Mouse (Mus musculus) forebrain, embryonic 14.5 days (tissue): ENCODE measurements at regions not wholly inside any gene's neighbourhood (a gene's known extent, or its start where the extent isn't known, plus 50 kb on each side); places are given as distances from the start of the nearest gene placed in this dataset.
A peak's percentile ranks its signal among the peaks of the same experiment; 100 is the strongest.

Experiments used
- ATAC-seq: fragments of 200-750 bp; cut with Nextera tagmentation; 2 replicates; pipeline ENCODE4 v1.8.0; 2017; ENCODE audit warnings: mild to moderate bottlenecking, moderate library complexity
- DNase-seq: peaks from one replicate; pipeline ENCODE4 v3.0.0-alpha.2; 2015; ENCODE audit warnings: low spot score
- H3K27ac ChIP-seq: fragments of 300-500 bp; sonication (generic); 2 replicates; pipeline ENCODE4 v1.5.1; 2014; ENCODE audit warnings: low read depth, mild to moderate bottlenecking, control low read depth, low read length, moderate library complexity
- H3K27me3 ChIP-seq: fragments of 300-500 bp; sonication (generic); replicated peaks from 2 replicates; pipeline ENCODE4 v1.6.1; 2014; ENCODE audit warnings: low read length, control low read depth, mixed read lengths; ENCODE audit not compliant: control insufficient read depth, insufficient read depth
- H3K36me3 ChIP-seq: fragments of 300-500 bp; sonication (generic); 2 replicates; pipeline ENCODE4 v1.6.1; 2014; ENCODE audit warnings: low read length, control low read depth; ENCODE audit not compliant: control insufficient read depth, insufficient read depth
- H3K4me1 ChIP-seq: fragments of 300-500 bp; sonication (generic); 2 replicates; pipeline ENCODE4 v1.6.1; 2014; ENCODE audit warnings: antibody characterized with exemption, low read length, control low read depth; ENCODE audit not compliant: control insufficient read depth, insufficient read depth
- H3K4me2 ChIP-seq: fragments of 300-500 bp; sonication (generic); 2 replicates; pipeline ENCODE4 v1.6.1; 2014; ENCODE audit warnings: mild to moderate bottlenecking, control low read depth, low read length
- H3K4me3 ChIP-seq: fragments of 300-500 bp; sonication (generic); 2 replicates; pipeline ENCODE4 v1.5.1; 2014; ENCODE audit warnings: low read depth, low read length, control low read depth
- H3K9ac ChIP-seq: fragments of 300-500 bp; sonication (generic); 2 replicates; pipeline ENCODE4 v1.6.1; 2014; ENCODE audit warnings: mild to moderate bottlenecking, low read length, control low read depth, moderate library complexity
- H3K9me3 ChIP-seq: fragments of 300-500 bp; sonication (generic); replicated peaks from 2 replicates; pipeline ENCODE4 v1.6.1; 2016; ENCODE audit warnings: low read length, control low read depth, mixed read lengths; ENCODE audit not compliant: control insufficient read depth
- WGBS: fragments of 180-500 bp; shearing (Covaris S2); extraction: QIAGEN DNeasy Blood & Tissue Kit; methylation state at CpG from one replicate; pipeline ENCODE4 v1.1.7; 2014; 5-methylcytosine and 5-hydroxymethylcytosine counted together

DNA sequence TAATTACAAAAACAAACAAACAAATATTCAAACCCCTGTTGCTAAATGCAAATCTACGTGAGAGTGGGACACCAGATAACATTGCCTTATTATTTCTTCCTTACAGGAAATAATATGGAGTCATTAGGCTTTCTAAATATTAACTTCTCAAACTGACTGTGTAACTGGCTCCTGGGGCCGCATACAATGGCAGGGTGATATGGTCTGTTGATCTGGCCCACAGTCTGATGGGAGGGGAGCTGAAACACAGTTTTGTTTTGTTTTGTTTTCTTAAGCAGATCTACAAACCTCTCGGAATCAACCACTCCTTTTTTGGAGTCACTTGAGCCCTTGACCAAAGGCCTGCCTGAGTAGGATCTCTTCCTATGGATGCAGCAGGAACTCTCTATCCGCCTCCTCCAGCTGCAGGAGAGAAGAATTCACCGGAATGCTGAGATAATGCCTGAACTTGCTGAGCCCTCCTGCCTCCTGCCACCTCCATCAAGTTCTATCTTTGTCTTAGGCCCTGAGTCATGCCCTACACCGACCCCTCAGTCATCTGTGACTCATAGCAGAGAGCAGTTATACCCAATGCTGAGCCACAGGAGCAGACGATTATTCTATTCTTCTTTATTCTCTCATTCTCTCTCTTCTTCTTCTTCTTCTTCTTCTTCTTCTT lies 534.5 kb upstream of the Btbd3 start:
- H3K4me3 ChIP-seq = no peak overlapping the region
- H3K36me3 ChIP-seq = no peaks in the 10 kb centered on the region
- DNase-seq (no peak), ATAC-seq (no peak)
- no peak overlapping the region for H3K9ac ChIP-seq
- H3K9me3 ChIP-seq = no peaks in the 10 kb centered on the region
- H3K4me2 ChIP-seq = no peak overlapping the region
- 79% methylated on average over 7 of the region's 7 CpGs for WGBS
- no peaks in the 10 kb centered on the region for H3K4me1 ChIP-seq
- no peak overlapping the region for H3K27ac ChIP-seq
- H3K27me3 ChIP-seq = no peaks in the 10 kb centered on the region

DNA sequence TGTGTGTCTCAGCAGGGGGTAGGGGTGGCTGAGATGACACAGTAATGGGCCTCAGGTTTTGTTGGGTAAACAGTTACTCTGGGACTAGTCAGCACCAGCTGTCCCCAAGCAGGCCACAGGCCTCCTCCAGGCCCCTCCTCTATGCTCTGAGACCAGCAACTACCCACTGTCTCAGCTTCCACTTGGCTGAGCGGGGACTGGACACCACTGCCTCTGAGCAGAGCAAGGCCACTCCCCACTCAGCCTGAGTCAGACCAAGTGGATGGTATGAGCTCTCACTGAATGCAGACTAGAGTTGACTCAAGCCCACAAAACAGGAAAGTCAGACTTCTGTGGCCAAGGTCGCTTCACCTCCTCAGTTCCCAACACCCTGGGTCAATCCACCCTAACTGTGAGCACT lies 540.5 kb upstream of the Btbd3 start:
- ATAC-seq (no peak), DNase-seq (no peak)
- 83% methylated on average over 2 of the region's 2 CpGs for WGBS
- Histone ChIP-seq H3K36me3 (no peaks in the 10 kb centered on the region), H3K27me3 (0 out of 2 replicates have a peak, but pooled peaks cover 2% of the 10 kb centered on the region), H3K9ac (no peak overlapping the region), H3K9me3 (no peaks in the 10 kb centered on the region), H3K4me3 (no peak overlapping the region), H3K4me2 (no peak overlapping the region), H3K4me1 (no peaks in the 10 kb centered on the region), H3K27ac (no peak overlapping the region)

DNA sequence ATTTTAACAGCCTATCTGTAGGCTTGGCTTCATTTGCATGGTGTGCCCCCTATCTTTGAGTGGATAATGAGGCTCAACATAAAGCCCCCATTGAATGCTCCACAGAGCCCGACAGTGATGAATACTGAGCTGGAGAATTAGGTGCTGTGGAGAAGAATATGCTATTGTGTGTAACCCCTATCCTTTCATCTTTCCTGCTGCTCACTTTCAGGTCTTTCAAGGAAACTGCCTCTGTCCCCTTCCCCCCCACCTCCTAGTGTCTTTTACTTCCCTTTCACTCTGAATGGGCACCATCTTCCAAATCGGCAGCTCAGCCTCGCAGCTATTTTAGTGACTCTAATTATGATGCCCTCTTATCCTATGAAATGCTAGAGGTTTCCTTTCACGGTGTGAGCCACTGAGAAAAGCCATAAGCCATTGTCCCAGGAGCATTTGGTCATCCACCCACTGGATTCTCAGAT lies 549.8 kb upstream of the Btbd3 start:
- peaks cover 15% of the 10 kb centered on the region for H3K4me1 ChIP-seq
- peak overlapping the region; percentile 42 for H3K4me2 ChIP-seq
- H3K9me3 ChIP-seq = no peaks in the 10 kb centered on the region
- 0 out of 2 replicates have a peak overlapping the region, but pooled peaks have one; percentile 6 for H3K4me3 ChIP-seq
- H3K27me3 ChIP-seq = peaks cover 46% of the 10 kb centered on the region
- DNase-seq (peak; percentile 85), ATAC-seq (peak; percentile 92)
- 0% methylated on average over 4 of the region's 4 CpGs for WGBS
- H3K27ac ChIP-seq = no peak overlapping the region
- no peak overlapping the region for H3K9ac ChIP-seq
- H3K36me3 ChIP-seq = no peaks in the 10 kb centered on the region

DNA sequence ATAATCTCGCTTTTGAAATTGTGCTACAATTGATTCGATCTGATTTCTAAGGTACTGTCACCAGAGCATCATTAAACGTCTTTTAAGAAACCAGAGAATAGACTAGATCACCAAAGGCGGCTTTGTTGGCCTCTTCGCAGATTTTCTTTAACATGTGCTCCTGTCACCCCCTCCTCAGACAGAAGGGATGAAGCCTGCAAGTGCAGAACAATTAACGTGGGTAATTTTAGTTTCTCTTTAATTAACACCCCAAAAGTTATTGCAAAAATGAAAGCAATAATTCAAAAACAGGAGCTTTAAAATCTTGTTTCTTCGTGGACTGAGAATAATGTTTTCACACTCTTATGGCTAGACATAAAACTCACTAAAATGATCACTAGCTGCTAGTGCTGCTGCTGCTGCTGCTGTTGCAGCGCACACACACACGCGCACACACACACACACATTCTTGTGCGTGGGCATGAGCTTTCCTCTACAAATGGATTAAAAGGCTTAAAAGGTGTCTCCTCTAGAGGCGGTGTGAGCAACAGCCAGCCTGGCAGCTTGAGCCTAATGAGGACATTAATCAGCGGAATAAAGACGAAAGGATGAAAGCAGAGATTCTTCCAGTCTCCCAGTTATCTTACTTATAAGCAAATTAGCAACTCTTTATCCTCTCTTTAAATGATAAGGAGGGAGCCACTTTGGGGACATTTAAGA lies 550.5 kb upstream of the Btbd3 start:
- H3K4me2 ChIP-seq = peak overlapping the region; percentile 42
- 6% methylated on average over 14 of the region's 14 CpGs for WGBS
- H3K4me1 ChIP-seq = peaks cover 15% of the 10 kb centered on the region
- no peaks in the 10 kb centered on the region for H3K9me3 ChIP-seq
- ATAC-seq (peak; percentile 72), DNase-seq (peak; percentile 84)
- H3K27me3 ChIP-seq = peaks cover 52% of the 10 kb centered on the region
- H3K36me3 ChIP-seq = no peaks in the 10 kb centered on the region
- no peak overlapping the region for H3K9ac ChIP-seq
- no peak overlapping the region; the same call in 1 of the 2 replicates for H3K27ac ChIP-seq
- H3K4me3 ChIP-seq = 0 out of 2 replicates have a peak overlapping the region, but pooled peaks have one; percentile 6

DNA sequence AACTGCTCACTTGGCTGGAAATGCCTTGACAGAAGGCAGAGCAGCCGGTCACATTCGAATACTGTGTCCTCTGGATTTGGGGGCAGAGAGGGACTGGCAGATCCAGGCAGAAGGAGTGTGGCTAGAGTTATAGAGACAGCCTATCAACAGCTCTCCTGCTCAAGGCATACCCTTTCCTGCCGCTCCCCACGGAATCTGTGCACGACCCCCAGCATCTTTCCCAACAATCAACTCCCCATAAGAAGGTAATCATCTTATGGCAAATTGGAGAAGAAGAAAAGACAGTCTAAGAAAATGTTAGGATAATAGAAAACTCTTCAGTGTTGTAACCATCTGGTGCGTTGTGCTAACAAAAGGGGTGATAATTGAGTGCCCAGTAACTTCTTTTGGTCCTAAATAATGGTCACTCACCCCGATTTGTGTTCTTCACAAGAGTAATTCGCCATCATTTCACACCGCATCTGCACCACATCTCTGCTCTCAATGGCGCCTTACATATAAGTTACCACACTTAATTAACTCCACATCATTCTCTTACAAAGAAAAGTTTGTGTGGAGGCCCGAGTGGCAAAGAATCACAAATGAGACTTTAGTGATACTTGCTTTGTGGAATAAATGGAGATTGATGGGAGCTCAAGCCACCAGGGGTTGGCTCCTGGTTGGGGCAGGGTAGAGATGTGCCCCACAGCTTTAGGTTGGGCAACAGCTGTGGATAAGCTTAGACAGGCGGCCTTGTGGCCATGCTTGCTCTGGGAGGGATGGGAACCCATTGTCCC lies 551.2 kb upstream of the Btbd3 start:
- Histone ChIP-seq H3K4me2 (peak overlapping the region; percentile 42; the same call in 1 of the 2 replicates), H3K4me3 (no peak overlapping the region), H3K36me3 (no peaks in the 10 kb centered on the region), H3K27me3 (peaks cover 49% of the 10 kb centered on the region), H3K9ac (no peak overlapping the region), H3K4me1 (peaks cover 15% of the 10 kb centered on the region), H3K9me3 (no peaks in the 10 kb centered on the region), H3K27ac (no peak overlapping the region)
- DNase-seq (peak; percentile 61), ATAC-seq (peak; percentile 71)
- 3% methylated on average over 12 of the region's 12 CpGs for WGBS

DNA sequence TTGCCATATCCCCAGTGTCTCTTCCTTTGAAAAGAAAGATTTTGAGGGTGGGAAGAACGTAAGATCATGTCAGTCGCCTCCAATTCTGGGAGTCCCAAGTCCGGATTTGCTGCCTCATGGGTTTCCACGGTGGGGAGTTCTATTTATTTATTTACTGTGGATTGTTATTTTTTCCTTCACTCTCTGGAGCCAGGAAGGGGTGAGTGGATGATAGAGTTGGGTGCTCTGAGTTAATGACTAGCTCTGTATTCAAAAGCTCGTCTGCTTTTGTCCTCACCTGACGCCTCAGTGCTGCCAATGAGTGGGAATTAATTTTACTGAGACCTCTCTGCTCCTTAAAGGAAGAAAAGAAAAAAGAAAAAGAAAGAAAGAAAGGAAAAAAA lies 551.8 kb upstream of the Btbd3 start:
- H3K9ac ChIP-seq = no peak overlapping the region
- 33% methylated on average over 6 of the region's 6 CpGs for WGBS
- H3K27me3 ChIP-seq = peaks cover 46% of the 10 kb centered on the region
- H3K4me3 ChIP-seq = no peak overlapping the region
- H3K27ac ChIP-seq = no peak overlapping the region
- no peak; the same call in 1 of the 2 replicates for ATAC-seq
- DNase-seq = no peak
- H3K4me1 ChIP-seq = peaks cover 15% of the 10 kb centered on the region
- no peaks in the 10 kb centered on the region for H3K9me3 ChIP-seq
- no peak overlapping the region for H3K4me2 ChIP-seq
- no peaks in the 10 kb centered on the region for H3K36me3 ChIP-seq

DNA sequence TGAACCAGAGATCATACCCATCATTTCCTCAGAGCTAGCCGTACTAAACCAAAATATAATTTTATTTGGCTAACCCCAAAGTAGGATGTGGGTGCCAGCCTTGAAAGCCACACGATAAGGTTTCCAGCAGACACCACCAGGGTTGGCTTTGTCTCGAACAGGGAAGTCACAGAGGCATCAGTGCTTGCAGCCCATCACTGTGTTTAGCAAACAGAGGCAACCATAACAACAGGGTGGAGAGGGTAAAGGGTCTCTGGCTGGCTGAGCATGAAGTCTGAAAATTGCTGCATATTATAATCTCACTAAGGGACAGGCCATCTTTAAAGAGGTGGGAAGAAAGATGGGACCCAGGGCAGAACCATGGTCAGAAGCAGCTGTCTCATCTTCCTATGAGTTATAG lies 552.3 kb upstream of the Btbd3 start:
- H3K4me3 ChIP-seq = no peak overlapping the region
- H3K36me3 ChIP-seq = no peaks in the 10 kb centered on the region
- H3K4me1 ChIP-seq = peaks cover 15% of the 10 kb centered on the region
- peaks cover 42% of the 10 kb centered on the region for H3K27me3 ChIP-seq
- no peak overlapping the region for H3K4me2 ChIP-seq
- DNase-seq (no peak), ATAC-seq (no peak)
- WGBS = 81% methylated on average over 3 of the region's 3 CpGs
- no peak overlapping the region for H3K9ac ChIP-seq
- H3K27ac ChIP-seq = no peak overlapping the region
- no peaks in the 10 kb centered on the region for H3K9me3 ChIP-seq

DNA sequence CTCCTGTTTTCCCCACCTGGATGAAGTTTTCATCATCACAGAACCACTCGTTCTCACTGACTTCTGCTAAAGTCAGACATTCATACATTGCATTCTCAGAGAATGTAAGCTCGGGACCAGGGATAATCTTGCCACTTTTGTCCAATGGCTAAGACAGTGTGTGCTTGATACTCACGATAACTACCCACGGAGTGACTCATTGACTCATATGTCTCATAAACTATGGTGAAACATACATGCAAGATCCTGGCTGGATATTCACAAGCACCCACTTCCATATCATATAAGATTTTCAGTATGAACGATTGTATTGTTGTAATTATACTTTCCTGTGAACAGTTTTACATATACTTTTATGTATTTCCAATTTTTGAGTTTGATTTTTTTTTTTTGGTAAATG lies 560.5 kb upstream of the Btbd3 start:
- H3K4me1 ChIP-seq = no peaks in the 10 kb centered on the region
- 93% methylated on average over 5 of the region's 5 CpGs for whole genome bisulfite sequencing
- no peak overlapping the region for H3K4me3 ChIP-seq
- no peak overlapping the region for H3K27ac ChIP-seq
- no peak for ATAC-seq
- no peak overlapping the region for H3K9ac ChIP-seq
- DNase-seq = no peak
- H3K36me3 ChIP-seq = no peaks in the 10 kb centered on the region
- peaks cover 4% of the 10 kb centered on the region; the same call in 1 of the 2 replicates for H3K27me3 ChIP-seq
- H3K9me3 ChIP-seq = no peaks in the 10 kb centered on the region
- no peak overlapping the region for H3K4me2 ChIP-seq
